Mouse (Mus musculus): ENCODE measurements around the gene Tdp1. TPM values are rescaled to one million over a fixed set of nuclear protein-coding genes. Genes with fewer than 3 reads are reported as not detected.

Gene Tdp1
- polyA plus RNA-seq (2012; ENCODE audit: insufficient read depth, low replicate concordance): 6.7 and 6.9 TPM in 2 replicates

- Histone ChIP-seq H3K9me3 (no peaks in the 10 kb centered on the region), H3K36me3 (replicated peaks; ENCODE audit: low read length) (peaks cover 18% of the 10 kb centered on the region), H3K27me3 (replicated peaks) (no peaks in the 10 kb centered on the region), H3K4me3 (replicated peaks) (peak within 1 kb of the TSS; percentile 98), H3K4me1 (peaks cover 39% of the 10 kb centered on the region)
- TF ChIP-seq GATA1 (IDR thresholded peaks at IDR 0.05; ENCODE audit: borderline replicate concordance, low read length): no peak
- TF ChIP-seq FLI1 (IDR thresholded peaks at IDR 0.05; ENCODE audit: low read length): peak; percentile 76; the same call in 1 of the 2 replicates
Measured at GRCm38 (mm10) chr12:99884269-99885261, at the start of gene Tdp1, which contains the start of gene Efcab11. Tdp1 (plus strand) TSS chr12:99884517. Efcab11 (minus strand) TSS chr12:99884439.

GRCm38 (mm10) chr12:99836404-99837131 is 47.7 kb upstream of the Tdp1 start:
- TF ChIP-seq FLI1 (IDR thresholded peaks at IDR 0.05; ENCODE audit: low read length) (no peak), GATA1 (IDR thresholded peaks at IDR 0.05; ENCODE audit: borderline replicate concordance, low read length) (no peak)
- Histone ChIP-seq H3K4me3 (replicated peaks) (no peak overlapping the region), H3K4me1 (peaks cover 9% of the 10 kb centered on the region), H3K9me3 (peaks cover 5% of the 10 kb centered on the region; the same call in 1 of the 2 replicates), H3K27me3 (replicated peaks) (no peaks in the 10 kb centered on the region), H3K36me3 (replicated peaks; ENCODE audit: low read length) (peaks cover 3% of the 10 kb centered on the region)

- Histone ChIP-seq H3K27me3 (replicated peaks) (no peaks in the 10 kb centered on the region), H3K4me3 (replicated peaks) (no peak overlapping the region), H3K4me1 (peaks cover 9% of the 10 kb centered on the region), H3K9me3 (peaks cover 5% of the 10 kb centered on the region; the same call in 1 of the 2 replicates), H3K36me3 (replicated peaks; ENCODE audit: low read length) (peaks cover 3% of the 10 kb centered on the region)
- no peak for TF ChIP-seq GATA1 (IDR thresholded peaks at IDR 0.05; ENCODE audit: borderline replicate concordance, low read length)
- no peak for TF ChIP-seq FLI1 (IDR thresholded peaks at IDR 0.05; ENCODE audit: low read length)
Measured at GRCm38 (mm10) chr12:99837528-99837927, 46.8 kb upstream of the Tdp1 start.

GRCm38 (mm10) chr12:99838109-99838508 is 46.2 kb upstream of the Tdp1 start:
- no peak overlapping the region for H3K4me3 ChIP-seq (replicated peaks)
- TF ChIP-seq GATA1 (IDR thresholded peaks at IDR 0.05; ENCODE audit: borderline replicate concordance, low read length) (no peak), FLI1 (IDR thresholded peaks at IDR 0.05; ENCODE audit: low read length) (no peak)

GRCm38 (mm10) chr12:99838703-99839102 is 45.6 kb upstream of the Tdp1 start:
- TF ChIP-seq FLI1 (IDR thresholded peaks at IDR 0.05; ENCODE audit: low read length): no peak
- no peak for TF ChIP-seq GATA1 (IDR thresholded peaks at IDR 0.05; ENCODE audit: borderline replicate concordance, low read length)
- H3K27me3 ChIP-seq (replicated peaks): no peaks in the 10 kb centered on the region

More at GRCm38 (mm10) chr12:99838109-99838508, 46.2 kb upstream of the Tdp1 start:
- H3K4me1 ChIP-seq: peaks cover 7% of the 10 kb centered on the region
- peaks cover 4% of the 10 kb centered on the region; the same call in 1 of the 2 replicates for H3K9me3 ChIP-seq
- no peaks in the 10 kb centered on the region for H3K27me3 ChIP-seq (replicated peaks)
- peaks cover 3% of the 10 kb centered on the region for H3K36me3 ChIP-seq (replicated peaks; ENCODE audit: low read length)

GRCm38 (mm10) chr12:99844951-99845350 is 39.4 kb upstream of the Tdp1 start:
- Histone ChIP-seq H3K9me3 (no peaks in the 10 kb centered on the region), H3K4me1 (peaks cover 6% of the 10 kb centered on the region), H3K27me3 (replicated peaks) (no peaks in the 10 kb centered on the region), H3K4me3 (replicated peaks) (no peak overlapping the region), H3K36me3 (replicated peaks; ENCODE audit: low read length) (peaks cover 11% of the 10 kb centered on the region)
- TF ChIP-seq GATA1 (IDR thresholded peaks at IDR 0.05; ENCODE audit: borderline replicate concordance, low read length) (no peak), FLI1 (IDR thresholded peaks at IDR 0.05; ENCODE audit: low read length) (no peak)

More at GRCm38 (mm10) chr12:99838703-99839102, 45.6 kb upstream of the Tdp1 start:
- no peaks in the 10 kb centered on the region for H3K9me3 ChIP-seq
- peaks cover 4% of the 10 kb centered on the region; the same call in 1 of the 2 replicates for H3K4me1 ChIP-seq
- H3K36me3 ChIP-seq (replicated peaks; ENCODE audit: low read length): peaks cover under 1% of the 10 kb centered on the region
- no peak overlapping the region for H3K4me3 ChIP-seq (replicated peaks)

- H3K4me1 ChIP-seq: peaks cover 8% of the 10 kb centered on the region
- H3K9me3 ChIP-seq: no peaks in the 10 kb centered on the region
- H3K27me3 ChIP-seq (replicated peaks): no peaks in the 10 kb centered on the region
- H3K4me3 ChIP-seq (replicated peaks): no peak overlapping the region
- no peak for TF ChIP-seq FLI1 (IDR thresholded peaks at IDR 0.05; ENCODE audit: low read length)
- no peak for TF ChIP-seq GATA1 (IDR thresholded peaks at IDR 0.05; ENCODE audit: borderline replicate concordance, low read length)
- H3K36me3 ChIP-seq (replicated peaks; ENCODE audit: low read length): peaks cover 34% of the 10 kb centered on the region
Measured at GRCm38 (mm10) chr12:99849996-99850395, 34.3 kb upstream of the Tdp1 start.

- H3K4me1 ChIP-seq: peaks cover 15% of the 10 kb centered on the region
- H3K4me3 ChIP-seq (replicated peaks): no peak overlapping the region
- TF ChIP-seq FLI1 (IDR thresholded peaks at IDR 0.05; ENCODE audit: low read length) (no peak), GATA1 (IDR thresholded peaks at IDR 0.05; ENCODE audit: borderline replicate concordance, low read length) (no peak)
- no peaks in the 10 kb centered on the region for H3K9me3 ChIP-seq
- peaks cover 30% of the 10 kb centered on the region for H3K36me3 ChIP-seq (replicated peaks; ENCODE audit: low read length)
- no peaks in the 10 kb centered on the region for H3K27me3 ChIP-seq (replicated peaks)
Measured at GRCm38 (mm10) chr12:99853323-99854258, 30.7 kb upstream of the Tdp1 start.
